Mouse (Mus musculus) cerebellum, adult 11-12 months (tissue): ENCODE results near the gene Gabrd.
"Not testable (repeated sequence)": the region's sequence is repeated elsewhere in the genome, so short reads cannot be mapped to it uniquely, and the experiment has no call there.

Source experiments
- DNase-seq: peaks from one replicate; pipeline ENCODE4 v3.0.0; 2022

The Gabrd gene

DNA sequence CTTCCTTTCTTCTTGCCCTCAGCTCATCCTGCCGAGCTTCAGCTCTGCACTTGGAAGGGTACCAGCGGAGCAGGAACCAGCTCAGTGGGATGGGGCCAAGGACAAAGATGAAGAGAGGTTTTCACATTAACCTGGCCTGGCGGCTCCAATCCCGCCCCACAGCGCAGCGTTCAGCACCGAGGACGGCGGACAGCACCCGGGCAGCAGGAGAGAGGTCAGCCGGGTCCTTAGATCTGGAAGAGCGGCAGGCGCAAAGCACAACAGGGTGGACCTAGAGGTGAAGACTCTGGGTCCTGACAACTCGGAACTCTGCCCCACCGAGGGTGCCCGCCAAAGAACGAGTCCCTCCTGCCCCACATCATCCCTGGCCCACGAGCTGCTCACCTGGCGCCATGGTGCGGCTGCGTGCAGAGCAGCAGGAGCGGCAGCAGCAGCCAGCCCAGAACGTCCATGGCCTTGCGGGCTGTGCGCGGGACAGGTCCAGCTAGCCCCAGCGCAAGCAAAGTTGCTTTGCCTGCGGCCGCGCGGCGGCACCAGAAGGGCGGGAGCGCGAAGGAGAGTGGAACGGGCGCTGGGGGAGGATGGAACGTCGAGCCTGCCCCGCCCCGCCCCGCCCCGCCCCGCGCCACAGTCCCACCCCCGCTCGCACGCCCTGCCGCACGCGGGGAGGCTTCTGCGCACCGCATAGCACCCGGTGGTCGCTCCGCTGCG is at the start of gene Gabrd:
Gene Gabrd (minus strand): TSS at position 602 of the 711 bp plus-strand sequence.
- peak; percentile 81 for DNase-seq

DNA sequence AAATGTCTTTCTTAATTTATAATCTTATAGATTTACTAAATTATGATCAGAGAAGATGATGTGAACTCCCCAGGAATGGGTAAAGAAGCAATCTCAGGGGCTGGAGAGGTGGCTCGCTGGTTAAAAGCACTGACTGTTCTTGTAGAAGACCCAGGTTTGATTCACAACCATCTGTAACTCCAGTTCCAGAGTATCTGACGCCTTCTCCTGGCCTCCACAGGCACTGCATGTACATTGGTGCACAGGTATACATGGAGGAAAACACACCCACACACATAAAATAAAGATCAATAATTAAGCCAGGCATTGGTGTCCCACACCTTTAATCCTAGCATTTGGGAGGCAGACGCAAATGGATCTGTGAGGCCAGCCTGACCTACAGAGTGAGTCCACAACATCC is 44.9 kb upstream of the Gabrd start:
- no peak for DNase-seq

DNA sequence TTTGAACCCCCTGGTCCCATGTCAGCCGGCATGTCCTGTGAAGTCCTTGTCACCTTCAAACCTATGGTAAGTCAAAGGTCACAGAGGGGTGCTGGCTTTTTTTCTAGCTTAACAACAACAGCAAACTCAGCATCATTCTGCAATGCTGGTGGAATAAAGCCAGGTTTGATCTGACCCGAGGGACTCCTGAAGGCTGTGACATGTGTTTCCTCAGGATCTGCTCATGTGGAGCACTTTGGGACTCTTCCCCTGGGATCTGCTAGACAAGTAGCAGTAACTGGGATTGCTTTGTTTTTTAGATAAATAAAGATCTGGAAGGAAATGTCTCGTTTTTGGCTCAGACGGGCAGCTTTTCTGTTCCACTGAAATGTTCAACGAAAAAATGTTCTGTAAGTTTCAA is 36.1 kb upstream of the Gabrd start:
- no peak for DNase-seq

DNA sequence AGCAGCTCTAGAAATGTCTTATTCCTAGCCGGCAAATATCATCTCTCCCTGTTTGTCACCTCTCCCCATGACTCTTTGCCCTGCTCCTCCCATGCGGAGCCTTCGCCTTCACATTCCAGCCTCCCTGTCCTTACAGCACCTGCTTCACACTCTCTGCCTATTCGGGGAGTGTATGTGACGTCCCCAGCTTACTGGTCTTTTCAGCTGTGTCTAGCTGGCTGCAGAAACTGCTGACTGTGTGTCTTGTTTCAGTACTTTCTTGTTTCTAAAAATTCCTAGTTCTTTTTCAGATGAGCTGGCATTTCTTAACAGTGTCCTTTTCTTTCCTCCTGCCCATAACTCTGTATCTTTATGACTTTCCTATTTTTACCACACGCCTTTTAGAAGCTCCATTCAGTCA is 34.4 kb upstream of the Gabrd start:
- no peak for DNase-seq

DNA sequence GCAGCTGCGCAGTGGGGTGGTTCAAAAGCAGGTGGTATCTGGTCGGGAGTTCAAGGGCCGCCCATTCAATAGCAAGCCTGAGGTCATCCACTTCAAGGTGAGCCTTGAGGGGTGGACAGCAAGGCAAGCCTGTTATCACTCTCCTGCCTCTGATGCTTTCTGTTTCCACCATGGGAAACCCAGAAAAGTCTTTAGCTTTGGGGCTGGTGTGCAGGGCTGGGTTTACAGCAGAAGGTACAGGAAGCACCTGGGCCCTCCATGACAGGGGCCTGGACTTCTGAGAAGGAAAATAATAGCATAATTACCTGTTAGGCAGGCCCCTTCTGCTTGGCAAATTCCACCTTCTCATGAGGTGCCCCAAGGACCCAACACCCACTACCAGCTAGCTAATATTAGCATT is 31.3 kb upstream of the Gabrd start:
- DNase-seq, result no peak

DNA sequence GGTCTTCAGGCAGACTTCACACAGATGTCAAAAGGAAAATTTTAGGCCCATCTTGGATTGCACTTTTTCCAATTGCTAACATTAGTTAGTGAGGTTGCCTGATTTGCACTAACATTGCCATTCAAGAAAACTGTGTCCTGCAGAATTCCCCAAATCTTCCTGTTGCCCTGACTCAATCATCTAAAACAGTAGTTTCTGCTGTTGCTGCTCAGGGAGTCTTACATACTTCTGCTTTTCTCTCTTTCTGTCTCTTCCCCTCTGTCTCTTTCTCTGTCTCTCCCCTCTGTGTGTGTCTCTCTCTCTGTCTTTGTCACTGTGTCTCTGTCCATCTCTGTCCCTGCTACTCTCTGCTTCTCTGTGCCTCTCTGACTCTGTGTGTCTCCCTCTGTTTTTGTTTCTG is 30.5 kb upstream of the Gabrd start:
- no peak for DNase-seq

DNA sequence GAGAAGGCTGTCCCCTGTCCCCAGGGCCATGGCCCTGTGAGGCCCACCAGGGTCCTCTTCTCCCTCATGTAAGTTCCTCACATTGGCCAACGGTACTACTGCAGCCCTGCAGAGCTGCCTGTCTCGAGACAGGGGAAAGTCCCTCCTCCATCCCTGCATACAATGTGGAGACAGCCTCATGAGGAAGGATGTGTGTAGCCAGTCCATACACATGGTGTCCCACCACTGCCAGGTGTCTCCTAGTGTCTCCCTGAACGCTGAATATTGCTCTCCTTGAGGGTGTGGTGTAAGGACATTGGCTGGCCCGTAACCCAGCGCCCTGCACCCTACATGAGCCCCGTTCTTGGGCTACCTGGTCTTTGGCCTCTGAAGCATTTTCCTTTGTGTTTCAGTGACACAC is 28.4 kb upstream of the Gabrd start:
- no peak for DNase-seq

DNA sequence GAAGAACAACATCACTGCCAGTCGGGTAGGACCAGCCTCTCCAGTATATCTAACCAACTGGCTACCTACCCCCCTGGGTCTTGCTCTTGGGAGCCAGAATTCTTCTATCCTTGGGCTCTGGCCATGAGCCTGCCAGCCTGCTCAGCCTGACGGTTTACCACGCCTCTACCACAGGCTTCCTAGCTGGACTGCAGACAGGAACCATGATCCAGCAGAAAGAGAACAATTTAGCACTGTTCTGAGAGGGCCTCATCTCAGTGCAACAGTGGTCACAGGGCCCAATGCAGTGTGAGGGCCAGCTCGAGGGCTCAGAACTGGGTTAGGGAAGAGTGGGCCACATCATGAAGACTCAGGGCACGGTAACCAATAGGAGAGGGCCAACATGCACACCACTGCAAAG is 26.1 kb upstream of the Gabrd start:
- no peak for DNase-seq

DNA sequence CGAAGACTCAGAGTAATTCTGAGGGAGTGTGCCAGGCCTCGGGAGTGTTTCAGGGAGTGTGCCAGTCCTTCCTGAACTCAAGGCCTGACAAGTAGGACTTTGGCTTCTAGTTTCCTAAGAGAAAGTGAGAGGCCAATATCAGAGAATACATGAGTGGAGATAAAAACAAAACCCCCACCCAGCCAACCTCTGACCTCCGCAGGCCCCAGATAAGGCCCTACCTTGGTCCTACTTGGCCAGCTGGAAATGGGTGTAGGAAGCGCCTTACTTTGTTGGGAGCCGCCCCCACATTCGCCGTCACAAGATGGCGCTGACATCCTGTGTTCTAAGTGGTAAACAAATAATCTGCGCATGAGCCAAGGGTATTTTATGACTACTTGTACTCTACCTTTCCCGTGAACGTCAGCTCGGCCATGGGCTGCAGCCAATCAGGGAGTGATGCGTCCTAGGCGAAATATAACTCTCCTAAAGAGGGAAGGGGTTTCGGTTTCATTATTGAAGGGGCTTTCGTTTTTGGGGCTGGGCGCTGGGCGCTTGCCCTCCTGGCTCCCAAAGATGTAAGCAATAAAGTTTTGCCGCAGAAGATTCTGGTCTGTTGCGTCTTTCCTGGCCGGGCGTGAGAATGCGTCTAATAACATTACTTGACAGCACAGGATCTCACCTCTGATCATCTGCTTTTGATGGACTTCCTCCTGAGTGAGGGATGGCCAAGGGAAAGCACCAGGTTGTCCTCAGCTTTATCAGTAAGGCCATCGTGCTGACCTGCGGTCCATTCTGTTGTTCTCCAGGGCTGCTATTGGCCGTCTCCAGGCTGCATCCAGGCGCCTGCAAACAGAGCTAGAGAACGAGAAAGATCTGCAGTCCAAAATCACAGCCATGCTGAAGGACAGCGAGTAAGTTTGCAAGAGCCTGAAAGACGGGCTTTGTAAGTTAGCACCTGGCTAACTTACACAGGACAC is 23.8 kb upstream of the Gabrd start:
- DNase-seq, result not testable (repeated sequence)

DNA sequence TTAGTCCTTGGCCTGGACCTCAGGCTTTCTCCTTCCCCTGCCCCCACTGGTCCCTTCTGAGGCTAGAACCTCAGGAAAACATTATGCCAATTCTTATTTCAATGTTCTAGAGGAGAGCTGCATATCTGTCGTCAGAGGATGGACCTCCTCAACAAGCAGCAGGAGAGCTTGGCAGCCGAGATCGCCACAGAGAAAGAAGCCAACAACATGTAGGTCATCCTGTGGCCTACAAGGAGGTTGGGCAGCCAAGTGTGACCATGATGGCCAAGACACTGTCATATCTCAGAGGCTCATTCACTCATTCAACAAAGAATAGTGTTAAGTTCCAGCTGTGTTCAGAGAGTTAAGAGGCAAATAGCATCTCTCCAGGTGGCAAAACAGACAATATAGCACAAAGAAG is 22.2 kb upstream of the Gabrd start:
- DNase-seq, result peak; percentile 84

DNA sequence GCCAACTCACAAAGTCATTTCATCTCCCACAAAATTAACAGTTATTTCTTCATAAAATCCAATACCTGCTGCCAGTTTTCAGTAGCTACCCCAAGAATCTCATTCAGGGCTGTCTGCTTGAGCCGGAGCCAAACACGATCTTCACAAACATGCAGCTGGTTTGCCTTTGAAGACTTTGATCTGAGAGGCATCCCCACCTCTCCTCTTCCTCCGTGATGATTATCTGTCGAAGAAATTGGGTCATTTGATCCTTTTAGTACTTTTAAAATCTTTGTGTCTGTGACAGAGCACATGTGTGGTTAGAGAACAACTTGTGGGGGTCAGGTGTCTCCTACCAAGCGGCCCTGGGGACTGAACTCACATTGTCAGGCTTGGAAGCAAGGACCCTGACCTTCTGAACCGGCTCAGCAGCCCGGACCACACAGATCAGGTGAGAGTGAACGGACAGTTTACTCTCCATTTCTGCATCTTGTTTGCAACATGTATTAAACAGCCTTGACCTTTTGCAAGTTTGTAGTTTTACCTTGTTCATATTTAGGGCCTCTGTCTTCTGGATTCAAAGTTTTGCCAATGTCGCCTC is 16.8 kb upstream of the Gabrd start:
- no peak for DNase-seq

DNA sequence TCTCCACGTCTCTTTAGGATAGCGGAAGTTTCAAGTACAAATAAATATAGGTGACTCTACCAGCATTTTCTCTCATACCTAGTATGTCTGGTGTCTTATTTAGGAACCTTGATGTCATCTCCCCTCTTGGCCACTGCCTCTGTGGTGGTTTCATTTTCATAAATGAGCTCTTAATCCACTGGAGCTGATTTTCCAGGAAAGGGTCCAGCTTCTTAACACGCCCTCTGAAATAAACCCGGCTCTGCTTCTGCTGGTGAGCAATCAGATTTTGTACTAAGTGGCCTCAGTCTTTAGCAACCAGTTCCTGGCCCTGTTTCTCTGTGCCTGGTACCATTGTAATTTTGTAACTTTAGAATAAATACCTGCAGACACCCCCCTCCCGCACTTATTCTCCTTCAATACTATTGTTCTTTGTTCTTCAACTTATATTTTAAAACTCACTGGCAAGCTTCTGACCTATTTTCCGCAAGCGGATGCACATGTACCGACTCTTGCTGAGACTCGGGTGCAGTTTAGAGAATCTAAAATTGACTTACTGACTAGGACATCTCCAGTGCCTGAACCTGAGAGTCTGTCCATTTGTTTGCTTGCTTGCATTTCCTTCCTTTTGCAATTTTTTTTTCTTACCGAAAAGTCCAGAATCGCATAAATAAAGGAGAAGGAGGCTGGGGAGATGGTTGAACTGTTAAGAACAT is 15.9 kb upstream of the Gabrd start:
- no peak for DNase-seq

DNA sequence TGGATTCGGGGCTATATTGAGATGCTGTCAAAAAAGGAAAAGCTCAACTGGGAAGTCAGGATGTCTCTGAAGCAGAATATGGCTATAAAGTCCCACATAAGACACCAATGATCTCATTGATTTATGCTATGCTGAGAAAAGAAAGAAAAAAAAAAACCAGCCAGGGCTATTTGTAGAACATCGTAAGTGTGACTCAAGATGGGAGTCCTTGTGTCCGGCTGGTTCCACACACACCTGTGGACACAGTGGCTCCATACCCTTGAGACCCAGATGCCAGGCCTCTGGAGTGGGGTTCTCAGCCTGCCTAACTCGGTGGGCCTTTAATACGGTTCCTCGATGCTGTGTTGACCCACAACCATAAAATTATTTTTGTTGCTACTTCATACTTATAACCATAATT is 14.2 kb upstream of the Gabrd start:
- DNase-seq, result no peak

DNA sequence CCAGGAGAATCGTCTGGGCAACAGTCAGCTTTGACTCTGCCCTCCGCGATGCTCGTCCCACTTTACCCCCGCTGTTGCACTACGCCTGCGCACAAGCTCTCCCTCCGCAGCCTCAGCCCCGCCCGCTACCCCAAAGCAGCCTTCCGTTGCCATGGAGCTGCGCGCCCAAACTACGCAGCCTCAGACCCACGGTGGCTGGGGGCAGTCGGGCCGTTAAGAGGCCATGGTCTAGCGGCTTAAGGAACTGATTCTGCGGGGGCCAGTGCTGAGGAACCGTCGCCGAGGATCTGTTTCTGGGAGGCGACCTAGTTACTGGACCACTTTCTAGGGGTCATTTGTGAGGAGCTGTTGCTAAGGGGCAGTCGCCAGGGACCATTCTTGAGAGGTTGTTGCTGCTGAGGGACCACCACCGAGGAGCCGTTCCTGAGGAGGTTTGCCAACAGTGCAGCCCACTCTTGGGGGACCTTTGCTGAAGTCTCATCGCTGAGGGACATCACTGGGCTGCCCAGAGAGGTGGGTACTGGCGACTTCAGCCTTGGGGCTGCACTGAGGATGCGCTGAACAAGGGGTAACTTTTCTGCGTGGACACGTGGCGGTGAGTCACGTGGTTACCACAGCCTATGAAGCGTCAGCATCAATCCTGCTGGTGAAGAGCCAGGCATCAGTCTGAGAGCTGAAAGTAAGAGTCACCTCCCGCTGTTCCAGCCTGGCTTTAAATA is 11.3 kb upstream of the Gabrd start, which contains the start of gene Cfap74:
Gene Cfap74 (plus strand): TSS at position 133 of the 719 bp plus-strand sequence.
- peak; percentile 84 for DNase-seq

DNA sequence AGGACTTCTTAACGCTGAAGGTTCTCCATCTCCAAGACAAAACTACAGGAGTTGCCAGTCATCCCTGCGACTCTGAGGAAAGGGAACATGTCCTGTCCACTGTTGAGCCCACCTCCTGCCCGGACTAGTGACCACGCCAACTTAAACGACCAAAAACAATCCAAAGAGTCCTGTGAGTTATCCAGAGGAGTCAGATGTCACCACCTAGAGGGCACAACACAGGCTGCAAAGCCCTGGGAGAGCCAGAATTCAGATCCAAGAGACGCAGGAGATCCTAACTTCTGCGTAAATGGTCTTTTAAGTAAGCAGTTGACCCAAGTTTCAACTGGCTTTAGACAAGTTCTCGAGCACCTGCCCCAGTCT is 10.8 kb upstream of the Gabrd start:
- DNase-seq, result no peak

DNA sequence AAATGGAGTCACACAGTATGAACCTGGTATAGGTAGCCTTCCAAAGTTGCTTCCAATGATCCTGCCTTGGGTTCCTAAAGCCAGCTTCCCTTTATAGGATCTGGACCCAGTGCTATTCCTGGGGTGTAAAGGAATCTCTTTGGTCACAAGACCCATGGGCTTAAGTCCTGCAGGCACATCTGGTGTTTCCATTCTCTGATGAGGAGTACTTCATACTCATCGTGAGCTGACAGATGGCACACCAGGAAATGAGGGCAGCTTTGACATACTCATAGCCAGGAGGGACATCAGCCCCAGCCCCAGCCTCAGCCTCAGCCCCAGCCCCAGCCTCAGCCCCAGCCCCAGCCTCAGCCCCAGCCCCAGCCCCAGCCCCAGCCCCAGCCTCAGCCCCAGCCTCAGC is 4.6 kb upstream of the Gabrd start:
- no peak for DNase-seq

DNA sequence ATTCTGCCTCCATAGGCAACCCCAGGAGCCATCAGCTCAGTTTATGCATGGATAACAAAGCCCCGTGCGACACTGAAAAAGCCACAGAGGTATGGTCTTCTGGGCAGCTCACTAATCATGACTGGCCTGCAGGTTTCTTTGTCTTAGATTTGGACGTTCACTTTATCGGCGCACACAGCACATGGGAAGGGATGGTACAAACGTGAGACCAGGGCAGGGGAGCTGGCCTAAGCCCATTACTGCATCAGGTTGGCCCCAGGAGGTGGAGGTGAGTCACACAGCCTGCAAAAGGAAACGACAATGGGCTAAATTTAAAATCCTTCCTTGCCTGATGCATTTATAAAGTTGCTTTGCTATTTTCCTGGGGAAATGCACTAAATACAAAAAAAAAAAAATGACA is 3.2 kb upstream of the Gabrd start:
- peak; percentile 83 for DNase-seq

DNA sequence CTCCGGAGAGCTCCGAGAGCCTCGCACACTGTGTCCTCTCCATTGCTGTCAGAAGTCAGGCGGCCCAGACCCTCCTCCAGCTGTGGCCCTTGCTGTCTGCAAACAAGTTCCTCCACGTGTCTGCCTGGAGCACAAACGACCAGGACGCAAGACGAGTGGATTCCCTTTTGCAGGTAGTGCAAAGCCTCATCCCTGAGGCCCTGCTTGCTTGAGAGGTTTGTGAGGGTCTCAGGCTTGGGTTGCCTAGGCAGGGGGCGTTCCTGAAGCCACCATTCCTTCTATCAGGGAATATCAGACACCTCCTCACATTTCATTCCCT is 269 bp upstream of the Gabrd start:
- DNase-seq, result no peak

DNA sequence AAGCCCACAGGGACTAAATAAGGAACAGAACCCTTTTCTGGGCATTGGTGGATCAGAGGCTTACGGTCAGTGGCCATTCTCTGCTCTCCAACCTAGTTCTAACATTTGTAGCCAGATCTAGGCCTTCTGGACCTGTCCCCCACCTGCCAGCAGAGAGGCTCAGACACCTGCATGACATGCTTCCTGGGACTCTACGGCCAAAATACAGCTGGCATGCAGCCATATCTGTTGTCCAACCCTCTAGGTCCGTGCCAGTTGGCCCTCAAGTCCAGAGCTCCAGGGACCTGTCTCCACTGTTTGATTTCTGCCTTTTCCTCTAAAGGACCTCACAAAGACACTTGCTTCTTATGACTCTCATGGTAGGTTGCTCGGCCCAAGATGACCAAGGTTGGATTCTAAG is 1.2 kb downstream of the Gabrd start:
- peak; percentile 97 for DNase-seq

DNA sequence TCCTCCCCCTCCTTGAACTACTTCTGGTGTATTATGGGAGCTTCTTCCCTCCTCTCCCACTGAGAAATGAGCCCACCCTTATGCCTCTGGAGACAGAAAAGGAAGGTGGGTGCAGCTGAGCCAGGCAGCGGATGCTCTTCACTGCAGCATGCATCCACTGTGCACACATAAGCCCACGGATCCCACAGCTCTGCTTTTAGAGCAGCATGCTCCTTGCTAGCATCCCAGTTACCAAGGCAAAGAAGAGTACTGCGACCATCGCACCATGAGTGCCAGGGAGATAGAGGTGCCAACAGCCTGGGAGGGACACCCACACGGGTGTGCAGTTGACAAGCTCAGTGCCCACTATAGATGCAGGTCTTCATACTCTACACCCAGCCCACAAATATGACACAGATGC is 2.4 kb downstream of the Gabrd start:
- DNase-seq, result peak; percentile 64

DNA sequence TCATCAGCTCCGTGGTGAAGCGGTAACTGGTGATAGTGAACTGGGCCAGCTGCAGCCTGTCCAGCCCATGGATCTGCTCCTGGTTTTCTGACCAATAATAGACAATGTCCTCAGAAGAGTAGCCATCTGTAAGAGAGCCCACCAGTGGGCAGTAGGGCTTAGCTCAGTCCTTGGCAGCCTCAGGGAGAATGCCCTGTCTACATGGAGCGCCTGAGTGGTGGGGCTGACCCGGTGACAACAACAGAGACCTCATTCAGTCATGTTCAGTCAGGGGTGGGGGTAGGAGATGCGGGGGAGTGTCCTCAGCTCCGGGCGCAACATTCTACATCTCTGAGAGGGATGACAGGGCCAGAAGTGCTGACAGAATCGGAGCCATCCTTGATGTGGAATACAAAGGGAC is 10.7 kb downstream of the Gabrd start:
- DNase-seq, result no peak

DNA sequence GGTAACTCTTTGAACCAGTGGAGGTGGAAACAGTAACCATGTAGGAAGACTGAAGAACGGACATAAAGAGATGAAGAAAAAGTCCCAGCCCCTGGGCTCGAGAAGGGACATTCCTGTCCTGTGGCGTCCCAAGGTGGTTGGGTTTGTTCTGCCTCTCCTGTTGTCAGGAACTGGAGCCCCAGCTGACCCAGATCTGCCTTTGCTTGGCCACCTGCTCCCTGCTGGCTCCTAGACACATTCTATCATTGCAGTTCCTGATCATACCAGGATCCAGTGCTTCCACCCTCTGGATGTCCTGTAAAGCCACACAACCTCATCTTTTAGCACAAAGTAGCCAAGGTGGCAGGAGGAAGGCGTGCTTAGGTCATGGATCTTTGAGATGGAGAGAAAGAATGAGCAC is 14.6 kb downstream of the Gabrd start:
- peak; percentile 82 for DNase-seq

DNA sequence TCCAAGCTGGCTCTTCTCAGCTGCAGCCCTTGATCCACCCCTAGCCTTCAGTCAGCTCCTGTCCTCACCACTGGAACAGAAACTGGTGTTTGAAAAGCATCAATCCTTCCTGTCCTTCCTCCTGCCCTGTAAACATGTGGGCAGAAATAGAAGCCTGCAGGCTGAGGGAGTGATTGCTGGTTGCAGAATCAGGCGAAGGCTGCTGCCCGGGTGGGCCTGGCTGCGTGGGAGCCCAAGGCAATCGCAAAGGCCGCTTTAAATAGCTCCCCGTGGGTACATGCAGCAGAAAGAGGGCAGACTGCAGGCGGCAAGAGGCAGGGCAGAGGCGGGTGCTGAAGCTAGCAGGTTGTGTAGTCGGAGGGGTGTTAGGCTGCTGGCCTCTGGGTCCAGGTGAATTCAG is 15.2 kb downstream of the Gabrd start:
- DNase-seq, result peak; percentile 38
